Mouse (Mus musculus) embryonic facial prominence, embryonic 14.5 days (tissue): ENCODE measurements around the gene Glis1. TPM values are rescaled to one million over a fixed set of nuclear protein-coding genes. Genes with fewer than 3 reads are reported as not detected.

Experiments
- ATAC-seq: fragments of 200-750 bp; cut with Nextera tagmentation; 2 replicates; pipeline ENCODE4 v1.8.0; 2017; ENCODE audit warnings: low read depth, moderate number of reproducible peaks, moderate TSS enrichment
- DNase-seq: peaks from one replicate; pipeline ENCODE4 v3.0.0-alpha.2; 2015; ENCODE audit warnings: low spot score
- H3K27ac ChIP-seq: fragments of 300-500 bp; sonication (generic); replicated peaks from 2 replicates; pipeline ENCODE4 v1.5.1; 2014; ENCODE audit warnings: low read depth, mild to moderate bottlenecking, low read length, moderate library complexity
- H3K27me3 ChIP-seq: fragments of 300-500 bp; sonication (generic); replicated peaks from 2 replicates; pipeline ENCODE4 v1.6.1; 2014; ENCODE audit warnings: low read length; ENCODE audit not compliant: control insufficient read depth, insufficient read depth
- H3K36me3 ChIP-seq: fragments of 300-500 bp; sonication (generic); 2 replicates; pipeline ENCODE4 v1.6.1; 2014; ENCODE audit warnings: low read length, mixed read lengths; ENCODE audit not compliant: control insufficient read depth, insufficient read depth
- H3K4me1 ChIP-seq: fragments of 300-500 bp; sonication (generic); 2 replicates; pipeline ENCODE4 v1.6.1; 2014; ENCODE audit warnings: antibody characterized with exemption, low read length; ENCODE audit not compliant: control insufficient read depth, insufficient read depth
- H3K4me2 ChIP-seq: fragments of 300-500 bp; sonication (generic); 2 replicates; pipeline ENCODE4 v1.6.1; 2014; ENCODE audit warnings: low read depth, mild to moderate bottlenecking, low read length, moderate library complexity, mixed read lengths
- H3K4me3 ChIP-seq: fragments of 300-500 bp; sonication (generic); 2 replicates; pipeline ENCODE4 v1.5.1; 2014; ENCODE audit warnings: low read depth, mild to moderate bottlenecking, low read length
- H3K9ac ChIP-seq: fragments of 300-500 bp; sonication (generic); 2 replicates; pipeline ENCODE4 v1.6.1; 2014; ENCODE audit warnings: low read depth, mild to moderate bottlenecking, low read length, moderate library complexity, mixed read lengths
- H3K9me3 ChIP-seq: fragments of 300-500 bp; sonication (generic); 2 replicates; pipeline ENCODE4 v1.6.1; 2016; ENCODE audit warnings: low read length; ENCODE audit not compliant: control insufficient read depth
- WGBS: fragments of 180-500 bp; shearing (Covaris S2); extraction: QIAGEN DNeasy Blood & Tissue Kit; methylation state at CpG from one replicate; pipeline ENCODE4 v1.1.7; 2014; 5-methylcytosine and 5-hydroxymethylcytosine counted together
- polyA plus RNA-seq: library from polyadenylated mRNA; unstranded; fragments of >200 nt; fragmentation: Nextera tagmentation; extraction: Ambion mirVana; gene quantifications from 2 replicates; pipeline ENCODE4 v1.2.1, GENCODE M21; 2014

Glis1 gene
- polyA plus RNA-seq, 1 experiment from 2014 or later: 10.8 TPM

- Histone ChIP-seq H3K27me3 (no peaks in the 10 kb centered on the region; the same call in 1 of the 2 replicates), H3K4me1 (peaks cover 10% of the 10 kb centered on the region), H3K27ac (no peak overlapping the region), H3K9me3 (no peaks in the 10 kb centered on the region), H3K36me3 (no peaks in the 10 kb centered on the region), H3K9ac (no peak overlapping the region), H3K4me3 (no peak overlapping the region), H3K4me2 (no peak overlapping the region)
- 55% methylated on average over 5 of the region's 5 CpGs for WGBS
- ATAC-seq (no peak), DNase-seq (peak; percentile 53)
Measured at GRCm38 (mm10) chr4:107670731-107671130, 236.3 kb downstream of the Glis1 start.

- Histone ChIP-seq H3K9ac (no peak overlapping the region), H3K4me2 (peak overlapping the region; percentile 33), H3K27me3 (no peaks in the 10 kb centered on the region; the same call in 1 of the 2 replicates), H3K4me1 (peaks cover 10% of the 10 kb centered on the region), H3K27ac (no peak overlapping the region), H3K9me3 (no peaks in the 10 kb centered on the region), H3K4me3 (peak overlapping the region; percentile 7; the same call in 1 of the 2 replicates), H3K36me3 (no peaks in the 10 kb centered on the region)
- 18% methylated on average over 23 of the region's 23 CpGs for WGBS
- ATAC-seq (peak; percentile 94), DNase-seq (peak; percentile 94)
Measured at GRCm38 (mm10) chr4:107673638-107674321, 239.4 kb downstream of the Glis1 start.

- no peak for DNase-seq
- Histone ChIP-seq H3K4me2 (peak overlapping the region; percentile 33; the same call in 1 of the 2 replicates), H3K27ac (no peak overlapping the region), H3K4me3 (peak overlapping the region; percentile 7; the same call in 1 of the 2 replicates), H3K27me3 (no peaks in the 10 kb centered on the region; the same call in 1 of the 2 replicates), H3K36me3 (no peaks in the 10 kb centered on the region), H3K9ac (no peak overlapping the region), H3K4me1 (peaks cover 10% of the 10 kb centered on the region), H3K9me3 (no peaks in the 10 kb centered on the region)
- 20% methylated on average over 5 of the region's 5 CpGs for WGBS
- ATAC-seq: peak; percentile 12
Measured at GRCm38 (mm10) chr4:107674322-107674644, 239.9 kb downstream of the Glis1 start.

GRCm38 (mm10) chr4:107675645-107676044 is 241.3 kb downstream of the Glis1 start:
- Histone ChIP-seq H3K4me2 (no peak overlapping the region), H3K9me3 (no peaks in the 10 kb centered on the region), H3K9ac (no peak overlapping the region), H3K36me3 (no peaks in the 10 kb centered on the region), H3K4me3 (no peak overlapping the region), H3K4me1 (peaks cover 10% of the 10 kb centered on the region), H3K27ac (no peak overlapping the region), H3K27me3 (no peaks in the 10 kb centered on the region; the same call in 1 of the 2 replicates)
- ATAC-seq (no peak), DNase-seq (no peak)
- 58% methylated on average over 10 of the region's 10 CpGs for WGBS

GRCm38 (mm10) chr4:107680311-107681098 is 246.1 kb downstream of the Glis1 start:
- ATAC-seq (peak; percentile 41), DNase-seq (no peak)
- H3K4me1 ChIP-seq: no peaks in the 10 kb centered on the region
- no peak overlapping the region for H3K9ac ChIP-seq
- 39% methylated on average over 15 of the region's 15 CpGs for WGBS
- H3K27me3 ChIP-seq: no peaks in the 10 kb centered on the region
- H3K9me3 ChIP-seq: no peaks in the 10 kb centered on the region
- no peak overlapping the region for H3K27ac ChIP-seq
- no peaks in the 10 kb centered on the region for H3K36me3 ChIP-seq
- no peak overlapping the region for H3K4me3 ChIP-seq
- H3K4me2 ChIP-seq: no peak overlapping the region

GRCm38 (mm10) chr4:107681099-107681849 is 246.9 kb downstream of the Glis1 start:
- Histone ChIP-seq H3K9ac (no peak overlapping the region), H3K27me3 (no peaks in the 10 kb centered on the region), H3K4me1 (no peaks in the 10 kb centered on the region), H3K36me3 (no peaks in the 10 kb centered on the region), H3K4me3 (no peak overlapping the region), H3K9me3 (no peaks in the 10 kb centered on the region), H3K27ac (no peak overlapping the region), H3K4me2 (no peak overlapping the region)
- 61% methylated on average over 9 of the region's 9 CpGs for WGBS
- DNase-seq (no peak), ATAC-seq (no peak)

GRCm38 (mm10) chr4:107683006-107683756 is 248.8 kb downstream of the Glis1 start:
- no peak overlapping the region for H3K27ac ChIP-seq
- no peaks in the 10 kb centered on the region for H3K4me1 ChIP-seq
- H3K36me3 ChIP-seq: no peaks in the 10 kb centered on the region
- no peak for DNase-seq
- no peaks in the 10 kb centered on the region for H3K9me3 ChIP-seq
- no peak overlapping the region for H3K4me2 ChIP-seq
- H3K4me3 ChIP-seq: no peak overlapping the region
- no peak for ATAC-seq
- WGBS: 91% methylated on average over 37 of the region's 37 CpGs
- H3K27me3 ChIP-seq: 0 out of 2 replicates have a peak, but pooled peaks cover 4% of the 10 kb centered on the region
- H3K9ac ChIP-seq: no peak overlapping the region

- no peak for DNase-seq
Measured at GRCm38 (mm10) chr4:107684130-107684529, 249.7 kb downstream of the Glis1 start, which contains the start of gene Dmrtb1. Gene Dmrtb1 (minus strand): TSS chr4:107684230.

More at GRCm38 (mm10) chr4:107684130-107684529, 249.7 kb downstream of the Glis1 start, which contains the start of gene Dmrtb1:
- Histone ChIP-seq H3K4me1 (no peaks in the 10 kb centered on the region), H3K36me3 (no peaks in the 10 kb centered on the region), H3K27ac (no peak within 1 kb of the TSS), H3K27me3 (0 out of 2 replicates have a peak, but pooled peaks cover 4% of the 10 kb centered on the region), H3K4me3 (no peak within 1 kb of the TSS), H3K9me3 (no peaks in the 10 kb centered on the region), H3K9ac (no peak within 1 kb of the TSS), H3K4me2 (no peak within 1 kb of the TSS)
- 90% methylated on average over 14 of the region's 14 CpGs for whole genome bisulfite sequencing
- no peak for ATAC-seq
